Mouse (Mus musculus): ENCODE measurements at regions not wholly inside any gene's neighbourhood (a gene's known extent, or its start where the extent isn't known, plus 50 kb on each side); places are given as distances from the start of the nearest gene placed in this dataset.

- in situ Hi-C loops (cut with MboI; ENCODE audit: low pct_unique_long_range_greater_than_20kb): loop anchor here (10.0 to 25.0 kb wide), 5 partner anchors 703 to 1775 kb away; partner anchors contain the start of genes Ankrd27 and Rgs9bp
- H3K27me3 ChIP-seq: no peaks in the 10 kb centered on the region
- no peak for TF ChIP-seq CTCF (IDR thresholded peaks at IDR 0.05)
- no peak for ATAC-seq
- POLR2A ChIA-PET: interaction anchor here (0.7 kb wide), 1 partner anchor 10 kb away, joined by 4 read pairs; no protein-coding TSS in a partner anchor
- CTCF ChIA-PET: interaction anchor here (1.9 kb wide), 1 partner anchor 8 kb away, joined by 8 read pairs; no protein-coding TSS in a partner anchor
- DNase-seq (ENCODE audit: low read depth, low spot score): no peak
These were observed 411.5 kb downstream of the Zfp536 start for GRCm38 (mm10) chr7:37361802-37362441.

- in situ Hi-C loops (cut with MboI; ENCODE audit: low pct_unique_long_range_greater_than_20kb): loop anchor here (10.0 to 25.0 kb wide), 5 partner anchors 702 to 1776 kb away; partner anchors contain the start of genes Ankrd27 and Rgs9bp
- H3K27me3 ChIP-seq: no peaks in the 10 kb centered on the region
- no peak for ATAC-seq
- DNase-seq (ENCODE audit: low read depth, low spot score): no peak
- no peak for TF ChIP-seq CTCF (IDR thresholded peaks at IDR 0.05)
- POLR2A ChIA-PET: interaction anchor here (0.5 kb wide), 1 partner anchor 1461 kb away, joined by 3 read pairs; no protein-coding TSS in a partner anchor
- CTCF ChIA-PET: no interaction called here
These were observed 410.6 kb downstream of the Zfp536 start for GRCm38 (mm10) chr7:37362879-37363278.

DNA sequence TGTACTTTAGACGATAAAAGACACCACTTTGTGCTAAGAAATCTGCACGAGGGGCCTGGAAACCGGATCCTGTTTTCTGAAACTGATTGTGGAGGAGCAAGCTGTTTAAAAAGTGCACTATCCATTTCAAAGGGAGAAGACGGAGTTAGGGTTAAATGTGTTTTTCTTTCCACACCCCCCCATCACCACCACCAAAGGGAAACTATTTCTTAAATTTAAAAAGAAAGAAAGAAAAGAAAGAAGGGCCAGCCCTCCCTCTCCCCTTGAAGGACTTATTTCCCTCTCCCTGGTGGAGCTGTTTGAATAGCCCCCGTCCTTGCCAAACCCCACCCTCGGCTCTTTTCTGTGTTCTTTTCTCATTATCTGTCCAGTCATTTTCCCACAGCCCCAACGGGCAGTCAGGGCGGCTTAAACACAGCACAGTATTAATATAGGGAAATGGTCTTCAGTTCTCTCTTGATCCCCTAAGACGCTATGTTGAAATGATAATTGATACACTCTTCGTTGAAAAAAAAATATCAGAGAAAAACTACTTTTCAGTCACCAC is 409.7 kb downstream of the Zfp536 start:
- in situ Hi-C loops (cut with MboI; ENCODE audit: low pct_unique_long_range_greater_than_20kb): loop anchor here (10.0 to 25.0 kb wide), 5 partner anchors 701 to 1776 kb away; partner anchors contain the start of genes Ankrd27 and Rgs9bp
- ChIA-PET POLR2A (interaction anchor here (0.7 kb wide), 1 partner anchor 566 kb away, joined by 3 read pairs; no protein-coding TSS in a partner anchor), CTCF (no interaction called here)
- ATAC-seq (no peak), DNase-seq (ENCODE audit: low read depth, low spot score) (no peak)
- H3K27me3 ChIP-seq: no peaks in the 10 kb centered on the region
- no peak for TF ChIP-seq CTCF (IDR thresholded peaks at IDR 0.05)

DNA sequence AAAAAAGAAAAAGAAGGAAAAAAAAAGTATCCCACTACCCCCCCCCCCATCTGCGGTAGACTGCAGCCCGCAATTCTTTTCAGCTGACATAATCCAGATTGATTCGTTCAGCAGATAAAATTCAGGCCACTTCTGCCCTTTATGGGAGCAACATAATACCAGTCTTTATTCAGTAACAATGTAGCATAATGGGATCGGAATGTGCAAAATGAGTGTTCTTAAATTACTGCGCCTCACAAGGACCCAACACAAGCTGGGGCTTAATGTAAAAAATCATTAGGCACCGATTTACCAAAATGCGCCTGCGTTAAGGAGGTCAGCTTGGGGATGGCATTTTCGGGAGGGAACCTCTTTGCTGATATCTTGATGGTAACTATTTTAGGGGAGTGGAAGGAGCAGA is 409.2 kb downstream of the Zfp536 start:
- CTCF ChIA-PET: interaction anchor here (0.6 kb wide), 1 partner anchor 129 kb away, joined by 3 read pairs; no protein-coding TSS in a partner anchor
- DNase-seq (ENCODE audit: low read depth, low spot score): peak; percentile 33

DNA sequence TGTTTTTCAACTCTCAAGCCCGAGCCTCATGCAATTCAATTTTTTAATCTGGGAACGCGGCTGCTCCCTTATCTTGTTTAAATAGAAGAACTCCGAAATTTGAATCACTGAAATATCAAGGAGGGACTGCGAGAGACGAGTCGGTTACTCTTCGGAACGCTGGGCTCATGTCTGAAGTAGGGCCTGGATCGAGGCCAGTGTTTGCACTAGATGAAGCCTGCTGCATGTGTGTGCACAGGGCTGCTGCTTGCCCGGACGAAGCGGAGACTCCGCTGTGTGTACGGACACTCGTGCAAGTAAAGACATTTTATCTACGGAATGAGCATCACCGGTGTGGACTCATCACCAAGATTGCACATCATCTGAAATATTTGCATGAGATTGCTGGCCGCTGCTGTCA is 407.4 kb downstream of the Zfp536 start:
- in situ Hi-C loops (cut with MboI; ENCODE audit: low pct_unique_long_range_greater_than_20kb): loop anchor here (10.0 to 25.0 kb wide), 5 partner anchors 699 to 1779 kb away; partner anchors contain the start of genes Ankrd27 and Rgs9bp
- DNase-seq (ENCODE audit: low read depth, low spot score) (no peak), ATAC-seq (no peak)
- CTCF ChIA-PET: no interaction called here
- H3K27me3 ChIP-seq: no peaks in the 10 kb centered on the region
- POLR2A ChIA-PET: no interaction called here
- TF ChIP-seq CTCF (IDR thresholded peaks at IDR 0.05): no peak

More for the DNA sequence above, 409.2 kb downstream of the Zfp536 start:
- in situ Hi-C loops (cut with MboI; ENCODE audit: low pct_unique_long_range_greater_than_20kb): loop anchor here (10.0 to 25.0 kb wide), 5 partner anchors 701 to 1777 kb away; partner anchors contain the start of genes Ankrd27 and Rgs9bp
- no peak for TF ChIP-seq CTCF (IDR thresholded peaks at IDR 0.05)
- POLR2A ChIA-PET: interaction anchor here (0.7 kb wide), 1 partner anchor 566 kb away, joined by 3 read pairs; no protein-coding TSS in a partner anchor
- H3K27me3 ChIP-seq: no peaks in the 10 kb centered on the region
- ATAC-seq: peak; percentile 63

DNA sequence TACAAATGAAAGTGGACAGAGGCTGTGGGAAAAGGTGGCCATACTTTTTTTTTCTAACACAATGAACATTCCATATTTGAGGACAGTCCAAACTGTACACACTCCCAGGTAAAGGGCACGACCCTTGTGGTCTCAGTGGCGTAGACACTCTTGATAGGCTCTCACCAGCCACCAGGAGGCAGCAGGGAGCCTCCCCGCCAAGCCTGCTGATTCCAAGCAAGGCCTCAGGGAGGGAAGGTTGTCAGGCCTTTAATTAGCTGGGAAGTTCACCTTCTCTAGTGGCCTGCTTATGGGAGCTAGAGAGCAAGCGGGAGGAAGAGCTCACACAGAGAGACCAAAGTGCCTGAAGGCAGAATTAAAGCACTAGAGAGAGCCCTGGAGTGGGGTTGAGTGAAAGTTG is 403.7 kb downstream of the Zfp536 start:
- no peaks in the 10 kb centered on the region for H3K27me3 ChIP-seq
- ChIA-PET CTCF (interaction anchor here (1.0 to 2.5 kb wide), 2 partner anchors 9 to 11 kb away, joined by 6 to 8 read pairs; no protein-coding TSS in a partner anchor), POLR2A (no interaction called here)
- DNase-seq (ENCODE audit: low read depth, low spot score) (no peak), ATAC-seq (no peak)
- peak; percentile 46 for TF ChIP-seq CTCF (IDR thresholded peaks at IDR 0.05)
- in situ Hi-C loops (cut with MboI; ENCODE audit: low pct_unique_long_range_greater_than_20kb): loop anchor here (5.0 to 25.0 kb wide), 9 partner anchors 195 to 1782 kb away; partner anchors contain the start of genes Ankrd27, Rgs9bp and Zfp536

DNA sequence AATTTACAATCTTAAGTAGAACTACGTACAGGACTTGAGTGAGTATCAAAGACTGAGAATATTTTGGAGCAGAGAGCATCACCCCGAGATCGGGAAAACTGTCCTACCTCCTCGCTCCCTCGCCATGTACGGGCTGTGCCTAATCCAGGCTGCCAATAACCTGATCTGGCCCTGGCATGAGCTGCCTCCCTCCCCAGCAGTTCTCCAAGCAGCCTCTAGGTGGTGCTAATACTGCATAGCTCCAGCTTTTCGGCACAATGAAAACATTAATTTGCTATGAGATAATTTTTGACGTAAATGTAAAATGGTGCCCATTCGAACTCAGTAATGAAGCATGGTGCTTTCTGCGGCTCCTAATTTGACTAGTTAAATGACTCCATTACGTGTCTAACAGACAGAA is 399.6 kb downstream of the Zfp536 start:
- ATAC-seq: peak; percentile 20
- CTCF ChIA-PET: interaction anchor here (1.0 to 2.9 kb wide), 4 partner anchors 395 to 619 kb away, joined by 3 to 14 read pairs (median 3); no protein-coding TSS in a partner anchor
- TF ChIP-seq CTCF (IDR thresholded peaks at IDR 0.05): peak; percentile 97
- in situ Hi-C loops (cut with MboI; ENCODE audit: low pct_unique_long_range_greater_than_20kb): loop anchor here (5.0 to 25.0 kb wide), 7 partner anchors 191 to 1787 kb away; partner anchors contain the start of genes Ankrd27, Rgs9bp and Zfp536
- peak; percentile 35 for DNase-seq (ENCODE audit: low read depth, low spot score)
- POLR2A ChIA-PET: interaction anchor here (0.8 kb wide), 1 partner anchor 392 kb away, joined by 3 read pairs; no protein-coding TSS in a partner anchor
- H3K27me3 ChIP-seq: no peaks in the 10 kb centered on the region

- DNase-seq (ENCODE audit: low read depth, low spot score) (no peak), ATAC-seq (no peak)
- in situ Hi-C loops (cut with MboI; ENCODE audit: low pct_unique_long_range_greater_than_20kb): loop anchor here (10.0 kb wide), 3 partner anchors 190 to 780 kb away; no protein-coding TSS in a partner anchor
- H3K27me3 ChIP-seq: no peaks in the 10 kb centered on the region
- CTCF ChIA-PET: interaction anchor here (1.2 to 2.9 kb wide), 4 partner anchors 16 to 560 kb away, joined by 3 to 14 read pairs (median 6); no protein-coding TSS in a partner anchor
- no peak for TF ChIP-seq CTCF (IDR thresholded peaks at IDR 0.05)
- POLR2A ChIA-PET: no interaction called here
These were observed 398.4 kb downstream of the Zfp536 start for GRCm38 (mm10) chr7:37375044-37375443.

GRCm38 (mm10) chr7:37375591-37375990 is 397.9 kb downstream of the Zfp536 start:
- H3K27me3 ChIP-seq: no peaks in the 10 kb centered on the region
- ChIA-PET POLR2A (interaction anchor here (0.7 kb wide), 1 partner anchor 519 kb away, joined by 3 read pairs; no protein-coding TSS in a partner anchor), CTCF (interaction anchor here (1.0 to 2.2 kb wide), 4 partner anchors 16 to 685 kb away, joined by 3 to 8 read pairs (median 4); no protein-coding TSS in a partner anchor)
- in situ Hi-C loops (cut with MboI; ENCODE audit: low pct_unique_long_range_greater_than_20kb): loop anchor here (10.0 kb wide), 3 partner anchors 189 to 779 kb away; no protein-coding TSS in a partner anchor
- peak; percentile 73 for ATAC-seq
- peak; percentile 47 for DNase-seq (ENCODE audit: low read depth, low spot score)
- TF ChIP-seq CTCF (IDR thresholded peaks at IDR 0.05): no peak

DNA sequence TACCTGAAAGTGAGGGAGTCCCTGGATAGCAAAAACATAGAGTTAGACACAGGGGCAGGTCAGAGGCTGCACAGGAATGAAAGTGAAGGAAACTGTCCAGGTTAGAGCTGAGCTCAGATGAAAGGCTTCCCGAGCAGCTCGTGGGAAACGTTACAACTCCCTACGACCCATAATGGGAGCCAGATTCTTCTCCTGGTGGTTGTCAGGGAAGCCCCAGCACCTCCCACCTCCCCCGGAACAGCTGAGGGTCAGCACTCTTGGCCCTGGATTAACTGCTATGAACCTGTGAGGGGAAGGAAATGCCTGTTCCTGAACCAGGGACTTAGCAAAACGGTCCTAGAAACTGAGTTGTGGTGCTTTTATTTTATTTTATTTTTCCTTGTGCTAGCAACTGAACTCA is 397.2 kb downstream of the Zfp536 start:
- DNase-seq (ENCODE audit: low read depth, low spot score): no peak
- POLR2A ChIA-PET: interaction anchor here (0.7 kb wide), 1 partner anchor 519 kb away, joined by 3 read pairs; no protein-coding TSS in a partner anchor
- in situ Hi-C loops (cut with MboI; ENCODE audit: low pct_unique_long_range_greater_than_20kb): loop anchor here (10.0 kb wide), 3 partner anchors 189 to 779 kb away; no protein-coding TSS in a partner anchor
- TF ChIP-seq CTCF (IDR thresholded peaks at IDR 0.05): no peak
- no peaks in the 10 kb centered on the region for H3K27me3 ChIP-seq
- CTCF ChIA-PET: interaction anchor here (1.0 to 2.2 kb wide), 3 partner anchors 394 to 684 kb away, joined by 3 to 8 read pairs (median 3); no protein-coding TSS in a partner anchor
- peak; percentile 14 for ATAC-seq
